Mouse (Mus musculus): ENCODE measurements around the gene Cend1. TPM values are rescaled to one million over a fixed set of nuclear protein-coding genes. Genes with fewer than 3 reads are reported as not detected.
"Not testable (repeated sequence)": the region's sequence is repeated elsewhere in the genome, so short reads cannot be mapped to it uniquely, and the experiment has no call there.

The Cend1 gene
- polyA plus RNA-seq, 1 experiment from 2014 or later, result 0.26 TPM

GRCm38 (mm10) chr7:141465388-141466044, 36.2 kb upstream of the Cend1 start:
- no peak for DNase-seq (ENCODE audit: low spot score)

GRCm38 (mm10) chr7:141464603-141465201, 35.4 kb upstream of the Cend1 start:
- DNase-seq (ENCODE audit: low spot score), result no peak

DNA sequence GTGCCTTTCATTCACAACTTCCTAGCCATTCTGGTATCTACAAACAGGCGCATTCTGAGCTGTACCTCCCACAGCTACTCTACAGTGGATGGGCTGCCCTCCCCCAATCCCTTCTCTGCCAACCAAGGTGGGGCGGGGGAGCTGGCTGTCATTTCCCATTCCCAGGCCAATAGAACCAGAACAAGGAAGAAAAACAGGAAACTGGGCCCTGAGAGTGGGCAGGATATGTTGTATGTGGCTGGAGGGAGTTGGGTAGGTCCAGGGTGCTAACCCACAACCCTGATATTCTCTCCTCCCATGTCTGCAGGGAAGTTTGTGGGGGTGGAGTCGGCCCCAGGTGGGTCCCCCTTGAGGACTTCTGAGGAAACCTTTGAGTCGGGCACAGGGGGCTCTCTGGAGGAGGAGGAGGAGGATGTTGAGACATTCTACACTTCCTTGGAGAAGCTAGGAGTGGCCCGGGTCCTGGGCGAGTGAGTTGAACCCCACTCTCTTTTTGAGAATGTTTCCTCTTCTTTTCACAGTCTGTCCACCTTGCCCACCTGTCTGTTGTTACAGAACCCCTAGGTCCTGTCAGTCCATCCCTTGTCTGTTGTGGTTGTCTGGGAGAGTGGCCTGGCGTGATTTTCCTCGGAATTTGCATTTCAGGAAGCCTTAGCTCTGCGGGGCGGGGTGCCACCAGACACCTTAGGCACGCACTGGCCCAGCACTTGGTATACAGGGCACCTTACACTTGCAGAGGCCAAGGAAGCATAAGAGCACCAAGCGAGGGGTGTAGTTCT, 34.7 kb upstream of the Cend1 start:
- no peak for DNase-seq (ENCODE audit: low spot score)

DNA sequence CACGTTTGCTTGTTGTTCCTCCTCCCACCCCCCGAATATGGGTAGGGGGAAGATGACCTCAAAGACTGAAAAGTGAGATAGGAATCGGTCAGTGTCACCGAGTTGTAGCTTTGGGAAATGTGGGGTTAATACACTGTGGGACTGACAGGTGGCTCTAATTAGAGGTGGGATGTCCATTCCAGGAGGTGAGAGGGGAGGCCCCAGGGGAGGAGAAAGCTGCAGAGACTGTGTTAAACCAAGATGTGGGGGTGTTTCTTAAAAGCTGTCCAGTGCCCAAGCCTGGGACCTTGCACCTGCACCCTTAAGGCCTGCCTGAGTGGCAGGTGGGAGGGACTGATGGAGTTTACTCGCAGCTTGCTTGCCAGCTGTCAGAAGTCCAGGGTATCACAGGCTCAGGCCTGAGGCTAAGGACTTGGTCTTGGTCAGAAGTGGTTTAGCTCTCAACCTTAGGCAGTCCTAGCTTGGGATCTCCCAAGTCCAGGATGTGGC, 33.1 kb upstream of the Cend1 start:
- no peak for DNase-seq (ENCODE audit: low spot score)

DNA sequence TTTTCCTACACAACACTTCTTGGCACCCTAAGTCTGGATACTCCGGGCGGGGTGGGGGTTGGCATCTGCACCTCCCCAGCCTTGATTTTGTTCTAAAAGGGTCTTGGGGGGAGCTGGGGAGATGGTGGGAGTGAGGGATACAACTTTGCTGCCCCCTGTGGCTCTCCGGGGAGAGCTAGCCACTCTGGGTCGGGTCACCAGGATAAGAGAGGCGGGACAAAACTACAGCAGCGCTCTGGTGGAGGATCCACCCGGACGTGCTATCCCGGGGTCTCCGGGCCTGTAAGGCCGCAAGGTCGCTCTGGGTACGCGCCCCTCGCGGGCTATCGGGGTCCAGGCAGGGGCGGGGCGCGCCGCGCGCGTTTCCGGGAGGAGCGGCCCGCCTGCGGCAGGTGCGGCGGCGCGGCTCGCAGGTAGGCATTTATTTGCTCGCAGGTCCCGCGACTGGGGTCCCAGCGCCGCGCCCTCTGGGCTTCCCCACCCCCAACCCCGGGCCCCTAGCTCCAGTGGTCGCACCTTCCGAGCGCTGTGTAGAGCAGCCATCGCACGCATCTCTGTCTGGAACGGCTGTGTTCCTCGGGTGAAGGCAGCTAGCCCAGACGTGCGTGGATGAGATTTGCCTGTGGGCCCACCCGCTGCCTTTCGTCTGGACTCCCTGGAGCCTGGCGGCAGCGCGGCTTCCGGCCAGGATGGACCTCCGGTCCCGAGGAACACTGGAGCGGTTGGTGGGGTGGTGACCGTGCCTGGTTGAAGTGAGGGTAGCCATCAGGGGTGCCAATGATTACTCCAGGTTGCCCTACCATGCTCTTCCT, 32.4 kb upstream of the Cend1 start:
- DNase-seq (ENCODE audit: low spot score), result peak; percentile 18

DNA sequence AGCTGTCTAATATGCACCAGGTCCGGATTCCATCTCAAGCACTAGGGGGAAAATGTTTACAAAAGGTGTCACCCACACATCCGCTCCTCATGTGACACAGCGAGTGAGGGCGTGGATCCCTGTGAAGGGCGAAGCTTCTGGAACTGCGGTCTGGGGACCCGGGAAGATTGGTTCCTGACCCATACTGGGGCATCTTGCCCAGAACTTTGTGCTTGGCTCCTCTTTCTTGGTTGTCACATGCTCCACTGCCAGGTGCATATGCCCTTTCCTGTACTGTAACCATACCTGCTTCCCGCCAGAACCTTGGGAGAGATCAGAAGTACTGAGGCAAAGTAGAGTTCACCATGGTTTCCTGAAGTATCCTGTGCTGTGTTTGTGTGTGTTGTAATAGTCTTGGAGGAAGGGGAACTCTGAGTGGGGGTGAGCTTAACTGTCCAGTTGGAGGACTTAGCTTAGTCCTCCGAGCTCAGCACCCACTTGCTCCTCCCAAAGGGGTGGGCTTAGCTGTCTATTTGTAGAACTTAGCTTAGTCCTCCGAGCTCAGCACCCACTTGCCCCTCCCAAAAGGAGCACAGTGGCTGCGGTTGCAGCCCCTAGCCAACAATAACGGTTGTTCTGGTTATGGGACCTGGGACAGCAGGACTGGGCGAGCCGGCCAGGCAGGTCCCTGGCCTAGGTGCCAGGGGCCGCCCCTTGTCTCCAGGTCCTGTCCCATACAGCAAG, 31.3 kb upstream of the Cend1 start, which contains the start of gene Cracr2b:
Gene Cracr2b, plus strand, starts transcription at position 704 of the 723 bp plus-strand sequence.
- DNase-seq (ENCODE audit: low spot score), result no peak

GRCm38 (mm10) chr7:141460001-141460390, 30.7 kb upstream of the Cend1 start:
- DNase-seq (ENCODE audit: low spot score), result no peak

DNA sequence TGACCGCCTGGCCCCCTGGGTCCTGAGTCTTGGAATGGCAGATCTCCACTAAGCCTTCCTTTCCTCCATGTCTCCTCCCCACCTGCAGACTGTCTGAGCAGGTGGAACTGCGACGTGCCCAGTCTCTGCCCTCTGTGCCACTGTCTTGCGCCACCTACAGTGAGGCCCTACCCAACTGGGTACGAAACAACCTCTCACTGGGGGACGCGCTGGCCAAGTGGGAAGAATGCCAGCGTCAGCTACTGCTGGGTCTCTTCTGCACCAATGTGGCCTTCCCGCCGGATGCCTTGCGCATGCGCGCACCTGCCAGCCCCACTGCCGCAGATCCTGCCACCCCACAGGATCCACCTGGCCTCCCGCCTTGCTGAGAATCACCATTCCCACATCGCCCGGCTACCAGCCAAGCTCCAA, 30.0 kb upstream of the Cend1 start:
- no peak for DNase-seq (ENCODE audit: low spot score)

- no peak for DNase-seq (ENCODE audit: low spot score)
These were observed 29.4 kb upstream of the Cend1 start for GRCm38 (mm10) chr7:141458661-141459060.

DNA sequence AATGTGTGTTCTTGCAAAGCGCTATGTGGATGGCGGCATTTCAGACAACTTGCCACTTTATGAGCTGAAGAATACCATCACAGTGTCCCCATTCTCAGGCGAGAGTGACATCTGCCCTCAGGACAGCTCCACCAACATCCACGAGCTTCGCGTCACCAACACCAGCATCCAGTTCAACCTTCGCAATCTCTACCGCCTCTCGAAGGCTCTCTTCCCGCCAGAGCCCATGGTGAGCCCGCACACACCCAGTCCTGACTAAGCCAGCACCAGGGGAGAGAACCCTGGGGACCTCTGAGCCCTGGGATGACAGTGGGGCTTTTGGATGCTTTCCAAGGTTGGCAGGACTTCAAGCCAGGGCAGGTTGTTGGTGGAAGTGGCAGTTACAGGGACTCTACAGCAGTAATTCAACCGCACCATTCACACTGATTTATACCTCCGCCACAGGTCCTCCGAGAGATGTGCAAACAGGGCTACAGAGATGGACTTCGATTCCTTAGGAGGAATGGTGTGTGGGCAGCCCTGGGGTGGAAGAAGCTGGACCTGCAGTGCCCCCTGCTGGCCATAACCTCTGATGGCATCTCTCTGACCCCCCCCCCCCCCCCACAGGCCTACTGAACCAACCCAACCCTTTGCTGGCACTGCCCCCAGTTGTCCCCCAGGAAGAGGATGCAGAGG, 28.8 kb upstream of the Cend1 start:
- DNase-seq (ENCODE audit: low spot score), result peak; percentile 40

GRCm38 (mm10) chr7:141457236-141457635, 27.9 kb upstream of the Cend1 start:
- no peak for DNase-seq (ENCODE audit: low spot score)

DNA sequence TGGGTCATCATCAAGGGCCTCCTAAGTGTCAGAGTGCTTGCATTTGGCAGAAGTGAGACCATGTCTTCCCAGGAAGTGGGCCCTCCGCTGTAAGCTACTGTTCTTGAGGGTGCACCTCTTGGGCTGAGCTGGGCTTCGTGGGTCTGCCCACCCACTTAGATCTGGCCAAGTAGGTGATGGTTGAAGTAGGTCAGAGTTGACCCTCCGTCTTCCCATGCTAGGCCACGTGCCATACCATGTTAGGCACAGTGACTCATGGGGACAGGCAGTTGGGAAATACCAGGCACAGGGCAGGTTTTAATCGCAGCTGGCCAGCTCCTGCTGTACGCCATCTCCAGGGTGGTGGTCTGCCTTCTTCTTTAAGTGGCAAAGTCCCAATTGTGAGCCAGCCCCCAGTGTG, 27.4 kb upstream of the Cend1 start:
- DNase-seq (ENCODE audit: low spot score), result no peak

- DNase-seq (ENCODE audit: low spot score), result peak; percentile 43
These were observed 26.5 kb upstream of the Cend1 start for GRCm38 (mm10) chr7:141455610-141456314.

DNA sequence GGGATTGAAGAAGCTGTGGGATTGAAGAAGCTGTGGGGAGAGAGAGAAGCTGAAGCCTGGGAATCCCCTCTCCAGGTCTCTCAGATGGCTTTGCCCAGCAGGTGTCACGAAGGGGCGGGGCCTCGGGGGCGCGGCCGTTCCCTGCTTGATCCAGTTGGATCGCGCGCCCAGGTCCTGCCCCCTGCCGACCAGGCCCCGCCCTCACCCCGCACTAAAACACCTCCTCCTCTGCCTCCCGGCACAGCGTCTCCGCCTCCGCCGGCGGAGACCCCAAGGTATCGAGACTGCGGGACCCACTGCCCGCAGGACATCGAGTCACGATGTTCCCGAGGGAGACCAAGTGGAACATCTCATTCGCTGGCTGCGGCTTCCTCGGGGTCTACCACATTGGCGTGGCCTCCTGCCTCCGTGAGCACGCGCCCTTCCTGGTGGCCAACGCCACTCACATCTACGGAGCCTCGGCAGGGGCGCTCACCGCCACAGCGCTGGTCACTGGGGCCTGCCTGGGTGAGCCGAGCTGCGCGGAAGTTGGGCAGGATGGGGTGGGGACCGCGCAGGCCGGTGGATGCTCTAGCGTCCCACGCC, 25.8 kb upstream of the Cend1 start, which contains the start of gene Pnpla2:
Gene Pnpla2, plus strand, starts transcription at position 232 of the 585 bp plus-strand sequence.
- peak; percentile 93 for DNase-seq (ENCODE audit: low spot score)

- DNase-seq (ENCODE audit: low spot score), result no peak
These were observed 24.3 kb upstream of the Cend1 start for GRCm38 (mm10) chr7:141453636-141454035.

GRCm38 (mm10) chr7:141451928-141452327, 22.6 kb upstream of the Cend1 start:
- no peak for DNase-seq (ENCODE audit: low spot score)

DNA sequence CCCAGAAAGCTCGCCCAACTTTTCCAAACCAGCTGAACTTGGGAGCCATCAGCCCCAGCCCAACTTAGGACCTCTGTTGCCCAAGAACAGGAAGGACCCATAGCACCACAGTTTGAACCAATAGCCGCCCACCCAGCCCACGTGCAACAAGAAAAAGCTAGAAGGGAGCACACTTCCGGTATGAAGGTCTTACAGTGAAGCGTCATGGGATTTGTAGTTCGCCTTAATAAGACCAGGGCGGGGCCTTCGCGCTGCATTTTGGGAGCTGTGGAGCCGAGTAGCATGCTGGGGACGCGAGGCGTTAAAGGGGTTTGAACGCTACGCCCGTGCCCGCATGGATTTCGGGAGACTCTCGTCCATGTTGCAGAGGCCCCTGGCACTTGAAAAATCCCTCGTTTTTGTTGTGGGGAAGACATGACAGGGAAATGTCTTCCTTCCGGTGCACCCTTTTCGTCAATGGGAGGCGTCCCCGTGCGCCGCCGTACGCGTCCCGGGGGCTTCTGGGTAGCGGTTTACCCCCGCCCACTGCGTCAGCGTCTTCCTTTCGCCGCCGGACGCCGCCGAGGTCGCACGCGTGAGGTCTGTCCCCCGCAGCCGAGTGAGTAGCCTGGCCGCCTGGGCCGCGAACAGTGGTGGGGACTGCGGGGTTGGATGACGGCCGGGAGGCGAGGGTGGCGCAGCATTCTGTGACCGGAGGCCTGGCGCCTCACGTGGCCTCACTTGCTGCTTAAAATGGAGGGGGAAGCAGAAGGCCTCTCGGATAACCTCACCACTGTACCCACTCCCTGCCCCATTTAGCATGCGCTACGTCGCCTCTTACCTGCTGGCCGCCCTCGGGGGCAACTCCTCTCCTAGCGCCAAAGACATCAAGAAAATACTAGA, 18.1 kb upstream of the Cend1 start, which contains the start of gene Rplp2:
Gene Rplp2, plus strand, starts transcription at position 261 of the 882 bp plus-strand sequence.
- peak; percentile 94 for DNase-seq (ENCODE audit: low spot score)

GRCm38 (mm10) chr7:141446374-141446773, 17.1 kb upstream of the Cend1 start:
- not testable (repeated sequence) for DNase-seq (ENCODE audit: low spot score)

Measured in thymus, postnatal 0 days (tissue).